Mouse (Mus musculus): ENCODE measurements around the gene F8. TPM values are rescaled to one million over a fixed set of nuclear protein-coding genes. Genes with fewer than 3 reads are reported as not detected.

The F8 gene
- 0.20 TPM for polyA plus RNA-seq (2017; shearing (Covaris generic))

DNA sequence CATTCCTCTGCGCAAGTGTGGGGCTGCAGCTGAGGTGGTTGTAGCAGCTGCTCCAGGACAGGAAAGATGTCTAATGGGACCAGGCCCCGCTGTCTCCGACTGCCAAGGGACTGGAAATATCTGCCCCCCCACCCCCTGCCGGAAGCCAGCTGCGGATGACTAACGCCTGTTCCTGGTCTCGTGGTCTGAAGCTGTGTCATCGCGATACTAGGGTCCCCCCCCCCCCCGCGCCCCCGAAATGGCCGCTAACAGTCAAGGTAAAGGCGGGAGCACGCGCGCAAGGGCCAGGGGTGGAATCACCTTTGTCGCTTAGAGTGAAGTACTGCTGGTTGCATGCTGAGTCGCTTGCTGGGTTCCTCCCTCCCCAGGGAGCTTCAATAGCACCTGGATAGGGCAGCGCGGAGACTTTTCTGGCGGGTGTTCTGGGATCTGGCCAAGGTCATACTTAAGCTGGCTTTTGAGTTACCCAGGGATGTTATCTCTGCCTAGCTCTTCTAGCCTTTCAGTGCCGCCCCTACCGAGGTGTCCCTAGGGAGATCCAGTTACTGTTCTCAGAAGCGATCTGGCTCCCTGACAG, at the start of gene F8, which contains the start of gene Fundc2:
TSS of gene F8 (minus strand) at position 421 of the 577 bp plus-strand sequence.
TSS of gene Fundc2 (plus strand) at position 205 of the 577 bp plus-strand sequence.

DNA sequence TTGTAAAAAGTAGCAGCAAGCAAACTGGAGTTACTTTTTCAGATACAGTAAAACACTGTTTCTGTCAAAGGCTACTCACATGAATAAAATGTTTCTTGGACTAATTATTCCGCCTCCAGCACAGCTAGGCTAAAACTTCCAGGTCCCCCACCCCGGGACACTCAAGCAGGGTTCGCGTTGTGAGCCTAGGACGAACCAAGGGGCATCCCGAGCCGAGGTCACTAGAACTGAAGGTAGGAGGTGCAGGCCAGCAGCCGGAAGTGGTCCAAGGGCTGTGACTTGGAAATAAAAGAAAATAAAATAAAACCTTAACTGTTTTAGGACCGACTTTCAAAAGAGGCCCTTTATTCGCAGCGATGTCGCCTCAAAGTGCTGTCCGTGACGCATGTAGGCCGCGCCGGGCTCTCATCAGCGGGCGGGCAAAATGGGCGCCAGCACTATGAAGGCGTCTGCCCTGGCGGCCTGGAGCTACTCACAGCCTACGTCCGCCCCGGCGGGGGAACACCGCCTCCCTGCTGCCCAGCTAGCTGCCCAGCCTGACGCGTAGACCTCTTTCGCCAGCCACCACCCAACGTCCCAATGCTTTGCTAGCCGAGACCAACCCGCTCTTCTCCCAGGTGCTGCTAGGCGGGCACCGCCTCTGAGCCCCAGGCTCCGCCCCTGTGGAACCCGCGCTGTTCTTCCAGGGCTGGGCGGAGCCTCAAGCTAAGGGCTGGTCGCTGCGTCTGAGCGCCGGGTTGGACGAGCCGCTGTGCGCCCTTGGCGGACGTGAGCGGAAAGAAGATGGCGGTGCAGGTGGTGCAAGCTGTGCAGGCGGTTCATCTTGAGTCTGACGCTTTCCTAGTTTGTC, 33.7 kb upstream of the F8 start, which contains the start of the genes Cmc4, Mtcp1 and Brcc3:
TSS of gene Cmc4 (minus strand) at position 649 of the 850 bp plus-strand sequence.
TSS of gene Mtcp1 (minus strand) at position 653 of the 850 bp plus-strand sequence.
TSS of gene Brcc3 (plus strand) at position 693 of the 850 bp plus-strand sequence.

DNA sequence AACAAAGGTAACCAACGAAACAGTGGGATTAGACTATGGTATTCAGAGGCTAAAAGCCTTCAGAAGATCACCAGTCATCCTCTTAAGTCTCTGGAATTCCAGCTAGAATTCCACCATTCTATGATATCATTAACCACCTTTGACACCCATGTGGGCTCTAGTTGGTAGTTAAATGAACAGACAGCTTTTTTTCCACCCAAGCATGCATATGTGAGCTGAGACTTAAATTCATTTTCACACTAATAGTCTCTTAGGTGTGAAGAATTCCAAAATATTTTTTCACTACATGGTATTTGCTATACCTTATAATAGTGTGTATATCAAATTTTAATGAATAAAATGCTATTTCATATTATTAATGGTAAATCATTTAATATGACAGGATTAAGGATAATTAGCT, 218.7 kb downstream of the F8 start, which contains the start of gene Smim9:
TSS of gene Smim9 (minus strand) at position 101 of the 400 bp plus-strand sequence.

DNA sequence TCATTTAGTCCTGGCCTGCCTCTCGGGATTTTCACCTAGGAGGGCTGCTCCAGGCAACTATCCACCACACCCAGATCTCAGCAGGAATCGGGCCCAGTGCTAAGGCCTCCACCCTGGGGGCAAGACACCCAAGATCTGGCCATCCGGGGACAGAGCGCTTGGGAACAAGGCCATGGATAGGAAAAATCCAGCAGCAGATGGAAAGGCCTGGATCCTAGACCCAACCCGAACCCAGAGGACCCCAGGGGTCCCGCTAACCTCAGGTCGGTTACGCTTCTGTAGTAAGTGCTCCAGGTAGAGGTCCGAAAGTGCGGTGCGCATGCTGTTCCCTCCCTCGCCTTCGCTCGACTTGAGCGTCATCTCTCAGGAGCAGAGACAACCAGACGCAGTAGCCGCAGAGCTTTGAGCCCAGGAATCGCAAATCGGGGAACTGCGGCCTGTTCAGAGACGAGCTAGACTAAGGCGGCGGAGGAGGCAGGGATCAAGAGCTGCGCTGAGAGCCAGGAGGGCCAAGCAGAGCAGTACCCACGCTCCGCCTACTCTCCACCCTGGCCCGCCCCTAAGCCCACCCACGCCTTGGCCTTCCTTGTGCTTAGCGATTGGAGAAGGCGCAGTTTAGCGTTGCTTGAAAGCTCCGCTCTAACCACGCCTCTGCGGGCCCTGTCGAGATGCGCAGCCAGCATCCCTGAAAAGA, 251.8 kb downstream of the F8 start, which contains the start of gene Mpp1:
TSS of gene Mpp1 (minus strand) at position 550 of the 694 bp plus-strand sequence.

Other genes with a start within 250 kb of the F8 start
- not detected for gene Smim9, start 218.8 kb downstream of the F8 start, polyA plus RNA-seq (2017; shearing (Covaris generic))
- 41.4 TPM for gene Fundc2, start 216 bp downstream of the F8 start, polyA plus RNA-seq (2017; shearing (Covaris generic))
- 12.1 TPM for gene Cmc4, start 34.0 kb upstream of the F8 start, polyA plus RNA-seq (2017; shearing (Covaris generic))
- gene Mtcp1, start 34.0 kb upstream of the F8 start, polyA plus RNA-seq (2017; shearing (Covaris generic)): 7.4 TPM
- 57.7 TPM for gene Brcc3, start 34.0 kb upstream of the F8 start, polyA plus RNA-seq (2017; shearing (Covaris generic))
- 139 TPM for gene Vbp1, start 131.7 kb upstream of the F8 start, polyA plus RNA-seq (2017; shearing (Covaris generic))
- gene Rab39b, start 195.6 kb upstream of the F8 start, polyA plus RNA-seq (2017; shearing (Covaris generic)): 0.14 TPM